Mouse (Mus musculus) spleen, postnatal 4 days (tissue): ENCODE results near the gene Prkab1.

ENCODE experiments used
- DNase-seq, 2 experiments: peaks; one replicate each; pipeline ENCODE4 v3.0.0; 2022; ENCODE audit warnings: low spot score in 2 of 2

Prkab1 gene

GRCm38 (mm10) chr5:116018196-116018595 lies 6.1 kb downstream of the Prkab1 start:
- DNase-seq, result no peak

DNA sequence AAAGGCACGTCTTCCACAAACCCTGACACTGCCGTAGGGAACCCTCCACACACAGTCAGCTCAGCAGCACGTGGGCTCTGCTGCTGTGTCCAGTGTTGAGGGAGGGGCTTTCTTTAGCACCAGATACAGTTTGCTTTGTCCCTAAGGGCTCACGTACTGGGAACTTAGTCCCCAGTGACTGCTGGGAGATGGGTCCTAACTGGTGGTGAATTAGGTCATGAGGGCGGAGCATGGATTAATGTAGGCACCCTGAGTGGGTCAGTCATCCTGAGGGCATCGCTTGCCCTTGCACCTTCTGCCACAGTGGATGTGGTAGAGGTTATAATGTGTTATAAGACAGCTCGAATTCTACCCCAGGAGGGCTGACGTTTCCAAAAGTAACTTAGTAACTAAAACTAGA lies 6.9 kb downstream of the Prkab1 start:
- DNase-seq, result no peak

DNA sequence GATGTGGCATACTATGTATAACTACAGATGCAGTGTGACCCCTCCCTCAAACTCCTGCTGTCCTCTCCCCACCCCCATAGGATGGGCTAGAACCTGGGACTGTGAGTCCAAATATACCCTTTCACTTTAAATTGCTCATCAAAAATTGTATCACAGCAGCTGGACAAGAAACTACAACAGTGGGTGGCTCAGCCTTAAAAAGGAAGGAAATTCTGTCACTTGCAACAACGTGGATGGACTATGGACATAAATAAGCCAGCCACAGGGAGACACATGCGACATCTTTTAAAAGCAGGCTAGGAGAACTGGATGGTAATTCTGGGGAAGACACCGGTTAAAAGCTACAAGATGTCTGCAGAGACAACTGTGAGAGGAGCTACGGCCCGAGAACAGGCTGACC lies 7.8 kb downstream of the Prkab1 start:
- no peak for DNase-seq

- peak in 1 of 2 experiments; percentile 59 for DNase-seq
Measured at GRCm38 (mm10) chr5:116014237-116014636, 10.1 kb downstream of the Prkab1 start.

DNA sequence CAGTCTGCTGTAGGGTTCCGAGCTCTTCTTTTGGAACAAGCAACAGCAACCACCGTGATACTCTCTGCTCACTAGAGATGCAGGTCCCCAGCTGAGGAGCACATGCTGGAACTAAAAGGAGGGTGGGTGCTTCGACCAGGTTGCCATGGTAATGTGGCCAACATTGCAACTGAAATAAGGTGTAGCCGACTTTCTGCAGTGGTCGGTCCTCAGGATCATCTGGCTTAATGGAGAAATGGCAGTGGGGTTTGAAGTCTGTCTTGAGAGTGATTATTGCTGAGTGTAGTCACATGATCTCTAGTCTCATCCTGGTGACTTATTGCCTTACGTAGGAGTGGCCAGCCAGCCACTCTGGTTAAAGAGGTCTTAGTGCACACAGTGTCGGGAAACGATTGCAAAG lies 10.5 kb downstream of the Prkab1 start:
- no peak for DNase-seq

DNA sequence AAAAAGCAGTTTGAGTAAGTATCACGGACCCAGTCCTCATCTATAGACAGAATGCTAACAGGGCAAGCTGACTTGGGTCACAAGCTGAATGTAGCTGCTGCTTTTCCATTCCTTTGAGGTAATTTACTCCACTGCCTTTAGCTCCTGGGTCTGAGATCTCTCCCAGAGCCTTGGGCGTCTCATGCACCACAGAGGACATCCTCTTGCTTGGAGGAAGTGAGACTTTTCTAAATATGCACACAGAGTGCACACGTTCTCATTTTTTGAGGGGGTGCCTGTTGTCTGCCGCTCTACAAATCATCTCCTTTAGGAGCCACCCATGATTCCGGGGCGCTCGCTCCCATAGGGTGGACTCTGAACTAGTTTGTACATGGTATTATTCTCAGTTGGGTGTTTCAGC lies 11.8 kb downstream of the Prkab1 start:
- DNase-seq, result no peak

- DNase-seq, result no peak
Measured at GRCm38 (mm10) chr5:116011700-116012099, 12.6 kb downstream of the Prkab1 start.

DNA sequence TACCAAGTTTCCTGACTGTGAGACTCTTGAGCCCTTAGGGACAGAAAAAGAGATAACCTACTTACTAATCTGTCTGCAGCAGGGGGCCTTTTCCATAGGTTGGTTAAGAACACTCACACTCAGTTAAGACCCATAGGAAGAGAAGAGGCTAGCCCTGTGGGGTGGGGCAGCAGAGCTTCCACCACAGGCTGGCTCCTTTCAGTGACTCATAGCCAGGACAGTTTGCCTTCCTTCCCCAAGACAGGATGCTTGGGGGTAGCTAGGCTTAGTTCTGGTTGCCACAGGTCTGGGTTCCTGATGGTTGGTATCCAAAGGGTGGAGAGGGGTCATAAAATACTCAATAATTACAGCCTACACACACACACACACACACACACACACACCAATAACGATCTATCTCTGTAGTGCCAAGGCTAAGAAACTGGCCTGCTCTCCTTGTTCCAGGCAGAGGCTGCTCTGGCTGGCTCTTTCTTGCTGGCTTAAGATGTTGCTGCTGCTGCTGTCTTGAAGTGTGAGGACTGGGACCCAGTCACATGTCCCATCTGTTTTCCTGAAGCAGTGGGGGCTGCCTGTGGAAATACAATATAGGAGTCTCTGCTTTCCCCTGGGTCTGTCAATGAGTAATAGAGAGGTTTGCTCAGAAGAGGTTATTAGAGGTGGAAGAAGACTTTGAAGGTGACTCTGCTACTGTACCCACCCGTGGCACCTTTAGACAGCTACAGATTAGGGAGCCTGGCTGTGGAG lies 14.3 kb downstream of the Prkab1 start:
- DNase-seq, result no peak

DNA sequence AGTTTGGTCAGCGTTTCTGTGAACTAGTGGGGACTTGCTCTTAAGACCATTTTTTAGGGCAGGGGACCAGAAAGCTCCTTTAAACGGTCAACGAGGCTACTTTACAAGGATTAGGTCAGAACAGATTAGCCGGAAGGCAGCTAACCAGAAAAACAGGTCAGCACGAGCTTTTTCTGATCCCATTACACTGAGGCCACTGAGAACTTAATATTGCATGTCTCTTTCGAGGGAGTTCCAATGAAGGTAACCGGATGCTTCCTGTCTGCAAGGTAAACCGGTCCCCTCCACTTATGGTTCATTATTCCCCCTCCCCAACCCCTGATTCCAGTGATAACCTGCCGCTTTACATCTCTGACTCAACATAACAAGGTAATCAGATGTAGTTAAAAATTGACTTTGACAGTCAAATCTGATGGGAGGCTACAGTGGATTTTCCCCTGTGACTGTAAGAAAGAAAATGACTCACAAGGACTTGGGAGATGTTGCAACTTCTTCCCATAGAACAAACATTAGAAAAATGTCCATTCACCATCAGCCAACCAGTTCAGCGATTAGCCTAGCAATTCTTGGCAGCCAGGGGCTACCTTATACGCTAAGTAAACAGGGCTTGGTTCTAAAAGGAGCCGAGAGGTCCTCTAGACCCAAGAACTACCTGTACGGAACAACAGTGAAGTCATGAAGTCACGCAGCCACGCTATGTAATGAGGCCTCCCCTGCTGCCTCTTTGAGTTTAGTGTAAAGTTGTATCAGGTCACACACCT lies 15.0 kb downstream of the Prkab1 start:
- no peak for DNase-seq

GRCm38 (mm10) chr5:116007723-116008122 lies 16.6 kb downstream of the Prkab1 start:
- no peak for DNase-seq

DNA sequence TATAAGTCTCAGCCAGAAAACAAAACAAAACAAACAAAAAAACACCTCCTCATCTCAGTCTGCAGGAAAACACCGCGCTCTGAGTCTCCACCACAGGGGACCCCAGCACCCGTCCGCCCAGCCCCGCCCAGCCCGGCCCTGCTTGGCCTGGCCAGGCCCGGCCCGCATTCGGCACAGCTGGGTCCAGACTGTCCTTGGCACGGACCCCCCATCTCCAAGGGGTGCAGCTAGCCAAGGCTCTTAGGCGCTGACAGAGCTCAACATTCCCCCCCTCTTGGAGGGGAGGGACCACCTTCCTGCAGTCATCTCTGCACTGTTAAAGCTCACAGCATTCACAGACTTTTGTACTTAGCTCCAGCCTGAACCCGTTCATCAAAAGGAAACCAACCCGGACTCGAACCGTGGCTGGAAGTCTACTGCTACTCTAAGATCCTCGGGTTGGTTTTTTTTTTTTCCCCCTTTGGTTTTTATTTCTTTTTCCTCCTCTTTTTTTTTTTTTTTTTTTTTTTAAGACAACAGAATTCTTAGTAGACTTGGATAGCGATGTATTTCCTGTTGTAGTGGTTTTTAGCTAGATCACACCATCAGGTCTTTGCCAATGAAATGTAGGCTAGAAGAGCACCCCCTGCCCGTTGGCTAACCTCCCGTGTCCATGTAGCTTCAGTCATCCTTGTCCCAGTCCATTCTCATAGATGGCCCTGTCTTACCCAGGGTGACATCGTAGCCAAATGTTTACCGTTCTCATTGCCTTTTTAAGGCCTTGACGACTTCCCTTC lies 17.8 kb downstream of the Prkab1 start:
- DNase-seq, result no peak

- DNase-seq, result no peak
Measured at GRCm38 (mm10) chr5:116004271-116004670, 20.0 kb downstream of the Prkab1 start.

- DNase-seq, result no peak
Measured at GRCm38 (mm10) chr5:116003825-116004224, 20.5 kb downstream of the Prkab1 start.

DNA sequence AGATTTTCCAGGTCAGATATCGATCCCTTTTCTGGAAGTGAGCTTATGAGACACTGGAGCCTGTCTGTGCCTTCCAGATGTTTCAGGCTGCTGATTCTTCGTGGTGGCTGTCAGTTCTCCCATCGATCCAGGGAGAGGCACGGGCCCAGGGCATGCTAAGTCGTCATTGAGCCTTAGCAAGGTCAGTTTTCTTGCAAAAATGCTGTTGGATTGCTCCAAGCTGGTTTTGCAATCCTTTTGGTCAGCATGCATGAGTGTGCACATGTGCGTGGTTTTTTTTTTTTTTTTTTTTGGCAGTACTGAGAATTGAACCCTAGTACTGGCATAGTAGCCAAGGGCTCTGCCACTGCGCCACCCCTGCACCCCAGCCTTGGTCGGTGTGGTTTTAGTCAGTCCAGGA lies 21.2 kb downstream of the Prkab1 start:
- DNase-seq, result no peak

GRCm38 (mm10) chr5:115997376-115997775 lies 26.9 kb downstream of the Prkab1 start:
- no peak for DNase-seq

- no peak for DNase-seq
Measured at GRCm38 (mm10) chr5:115994101-115994500, 30.2 kb downstream of the Prkab1 start.

DNA sequence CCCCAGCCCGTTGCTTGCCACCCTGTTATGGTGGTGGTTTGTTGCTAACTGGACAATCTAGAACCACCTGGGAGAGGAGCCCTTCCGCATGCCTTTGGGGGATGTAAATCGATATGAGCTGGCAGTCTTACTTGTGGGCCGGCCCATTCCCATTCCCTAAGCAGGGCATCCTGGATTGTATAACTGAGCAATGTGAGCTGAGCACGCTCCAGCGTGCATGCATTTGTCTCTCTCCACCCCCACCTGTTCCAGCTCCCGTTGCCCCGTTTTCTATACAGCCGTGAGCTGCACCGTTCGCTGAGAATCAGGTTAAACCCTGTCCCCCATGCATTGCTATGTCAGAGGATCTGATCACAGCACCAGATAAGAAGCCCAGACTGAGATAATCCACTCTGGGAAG lies 32.6 kb downstream of the Prkab1 start:
- DNase-seq, result no peak

- no peak for DNase-seq
Measured at GRCm38 (mm10) chr5:115987284-115987683, 37.0 kb downstream of the Prkab1 start.

DNA sequence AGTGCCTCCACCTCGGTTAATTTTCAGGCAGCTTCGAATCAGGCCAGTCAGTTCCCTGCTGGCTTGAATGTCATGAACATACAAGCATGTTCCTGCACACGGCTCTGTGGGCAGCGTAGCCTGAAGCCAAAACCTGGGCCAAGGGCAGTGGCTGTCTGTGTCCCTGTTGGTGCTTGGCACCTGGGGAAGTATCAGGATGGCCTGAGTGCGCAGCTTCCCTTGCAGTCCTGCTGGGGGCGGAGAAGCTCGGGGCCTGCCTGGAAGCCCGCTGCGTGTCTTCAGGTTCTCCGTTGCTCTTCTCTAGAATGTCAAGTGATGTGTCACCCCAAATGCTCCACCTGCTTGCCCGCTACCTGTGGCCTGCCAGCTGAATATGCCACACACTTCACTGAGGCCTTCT lies 39.2 kb downstream of the Prkab1 start:
- DNase-seq, result no peak

- DNase-seq, result no peak
Measured at GRCm38 (mm10) chr5:115984392-115984791, 39.9 kb downstream of the Prkab1 start.

GRCm38 (mm10) chr5:115982671-115983373 lies 41.5 kb downstream of the Prkab1 start:
- peak in 1 of 2 experiments; percentile 36 for DNase-seq

DNA sequence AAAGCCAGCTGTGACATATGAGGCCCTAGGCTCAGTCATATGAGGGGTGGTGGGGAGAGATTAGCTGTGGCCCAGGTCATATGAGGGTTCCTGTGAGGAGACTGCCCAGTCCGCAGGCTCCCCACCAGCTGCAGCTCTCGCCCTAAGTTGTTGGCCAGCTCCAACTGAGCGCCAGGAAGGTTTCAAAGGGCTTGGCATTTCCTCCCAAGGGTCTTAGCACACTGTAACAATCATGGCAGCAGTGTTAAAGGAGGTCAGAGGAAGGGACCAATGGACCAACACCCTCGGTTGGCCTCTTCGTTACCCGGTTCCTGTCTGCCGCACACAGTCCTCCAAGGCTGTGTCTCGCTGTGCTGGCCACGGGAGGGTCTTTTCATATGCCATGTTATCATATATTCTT lies 43.8 kb downstream of the Prkab1 start:
- no peak for DNase-seq
